Mouse (Mus musculus): ENCODE measurements around the gene Mmd.
"Not testable (repeated sequence)": the region's sequence is repeated elsewhere in the genome, so short reads cannot be mapped to it uniquely, and the experiment has no call there.

Gene Mmd

GRCm38 (mm10) chr11:90249701-90250141 lies 465 bp downstream of the Mmd start:
- no peak for DNase-seq (ENCODE audit: low read depth)

GRCm38 (mm10) chr11:90250189-90250588 lies 933 bp downstream of the Mmd start:
- peak; percentile 49 for DNase-seq (ENCODE audit: low read depth)

DNA sequence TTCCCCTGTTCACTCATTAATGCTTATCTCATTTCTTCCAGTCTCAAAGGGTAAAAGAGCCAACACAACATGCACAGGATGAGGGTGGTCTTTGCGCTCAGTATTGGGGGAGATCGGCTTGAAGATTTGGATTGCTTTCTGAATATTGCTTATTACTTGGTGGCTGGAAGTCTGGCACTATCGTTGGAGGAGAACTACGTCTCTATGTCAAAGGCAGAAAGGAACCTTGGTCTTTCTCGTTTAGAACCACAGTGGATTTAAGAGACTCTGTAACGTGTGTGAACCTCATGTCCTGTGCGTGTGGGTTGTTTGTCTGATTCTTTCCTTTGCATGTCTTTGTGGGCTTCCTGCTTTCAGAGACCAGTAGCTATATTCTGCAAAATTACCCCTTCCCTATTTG lies 1.5 kb downstream of the Mmd start:
- peak; percentile 54 for DNase-seq (ENCODE audit: low read depth)

DNA sequence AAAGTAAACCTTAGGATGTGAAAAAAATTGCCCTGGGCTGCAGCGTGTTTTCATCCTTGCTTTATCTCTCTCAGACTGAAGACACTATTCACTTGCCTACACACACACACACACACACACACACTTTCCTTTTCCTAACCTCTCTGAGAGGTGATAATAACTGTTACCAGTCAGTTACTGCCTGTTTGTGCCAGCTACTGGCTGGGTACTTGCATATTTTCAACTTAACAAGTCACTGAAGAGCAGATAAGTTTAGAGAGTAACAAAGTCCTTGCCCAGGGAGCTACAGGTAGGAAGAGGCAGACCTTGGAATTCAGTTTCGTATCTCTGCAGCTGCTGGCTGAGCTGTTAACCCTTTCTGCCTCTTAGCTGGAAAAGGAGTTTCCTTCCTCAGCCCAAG lies 2.7 kb downstream of the Mmd start:
- DNase-seq (ENCODE audit: low read depth): no peak

GRCm38 (mm10) chr11:90252366-90252765 lies 3.1 kb downstream of the Mmd start:
- DNase-seq (ENCODE audit: low read depth): no peak

- no peak for DNase-seq (ENCODE audit: low read depth)
Measured at GRCm38 (mm10) chr11:90254536-90254935, 5.3 kb downstream of the Mmd start.

DNA sequence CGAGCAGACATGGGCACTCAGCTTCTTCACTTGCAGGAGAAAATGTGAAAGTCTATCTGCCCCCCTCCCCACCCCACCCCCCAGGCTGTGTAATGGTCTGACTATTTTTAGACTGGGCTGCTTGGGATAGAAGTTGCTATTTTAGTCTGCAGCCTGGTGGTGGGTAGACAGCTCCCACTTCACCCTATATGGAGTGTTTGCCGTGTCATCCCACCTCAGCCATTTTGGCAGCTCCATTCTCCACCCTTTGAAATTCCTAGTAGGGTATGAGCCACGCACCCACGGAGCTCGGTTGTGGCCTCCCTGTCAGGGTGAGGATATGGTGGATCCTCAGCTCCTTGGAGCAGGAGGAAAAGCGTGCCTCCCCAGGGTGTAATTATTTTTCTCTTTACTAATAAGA lies 6.4 kb downstream of the Mmd start:
- DNase-seq (ENCODE audit: low read depth): no peak

- peak; percentile 73 for DNase-seq (ENCODE audit: low read depth)
Measured at GRCm38 (mm10) chr11:90256833-90257525, 7.7 kb downstream of the Mmd start.

DNA sequence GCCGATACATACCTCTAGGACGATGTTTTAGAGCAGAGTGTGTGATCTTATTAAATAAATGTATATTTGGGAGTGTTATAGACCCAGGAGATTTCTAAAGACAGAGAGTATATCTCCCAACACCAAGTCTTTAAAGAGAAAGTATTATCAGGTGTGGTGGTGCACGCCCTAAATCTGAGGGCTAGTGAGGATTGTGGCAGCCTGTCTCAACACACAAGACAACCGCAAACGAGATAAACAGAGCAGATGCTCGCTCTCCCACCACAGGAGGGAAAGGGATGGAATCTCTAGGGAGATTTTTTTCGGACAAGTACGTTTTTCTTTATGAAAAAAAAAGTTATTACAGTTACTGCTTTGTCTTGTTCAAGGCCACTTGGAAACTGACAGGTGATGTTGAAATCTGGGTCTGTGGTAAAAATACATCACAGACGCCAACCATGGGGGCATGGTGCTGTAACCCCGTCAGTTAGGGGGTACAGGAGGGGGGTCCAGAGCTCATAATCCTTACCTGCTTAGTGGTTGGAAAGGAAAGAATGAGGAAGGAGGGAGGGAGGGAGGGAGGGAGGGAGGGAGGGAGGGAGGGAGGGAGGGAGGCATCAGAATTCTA lies 9.2 kb downstream of the Mmd start:
- no peak for DNase-seq (ENCODE audit: low read depth)

DNA sequence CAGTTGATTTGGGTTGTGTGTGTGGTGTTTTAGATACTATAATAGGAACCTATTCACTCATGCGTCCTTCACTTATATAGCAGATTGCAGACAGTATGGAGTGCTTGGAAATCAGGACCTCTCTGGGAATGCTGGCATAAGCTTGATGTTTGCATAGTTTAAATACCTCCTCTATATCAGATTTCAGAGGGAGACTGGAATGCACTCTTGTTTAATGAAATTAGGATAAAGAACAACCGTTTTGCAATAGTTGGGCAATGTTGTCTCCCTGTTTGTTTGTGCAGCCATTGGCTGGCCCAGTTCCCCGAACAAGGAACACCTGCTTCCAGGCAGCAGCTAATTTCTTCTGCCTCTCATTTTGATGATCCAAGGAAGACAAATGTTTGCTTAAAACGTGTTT lies 9.8 kb downstream of the Mmd start:
- no peak for DNase-seq (ENCODE audit: low read depth)

GRCm38 (mm10) chr11:90259826-90260225 lies 10.6 kb downstream of the Mmd start:
- DNase-seq (ENCODE audit: low read depth): no peak

- DNase-seq (ENCODE audit: low read depth): peak; percentile 69
Measured at GRCm38 (mm10) chr11:90264180-90264579, 14.9 kb downstream of the Mmd start.

DNA sequence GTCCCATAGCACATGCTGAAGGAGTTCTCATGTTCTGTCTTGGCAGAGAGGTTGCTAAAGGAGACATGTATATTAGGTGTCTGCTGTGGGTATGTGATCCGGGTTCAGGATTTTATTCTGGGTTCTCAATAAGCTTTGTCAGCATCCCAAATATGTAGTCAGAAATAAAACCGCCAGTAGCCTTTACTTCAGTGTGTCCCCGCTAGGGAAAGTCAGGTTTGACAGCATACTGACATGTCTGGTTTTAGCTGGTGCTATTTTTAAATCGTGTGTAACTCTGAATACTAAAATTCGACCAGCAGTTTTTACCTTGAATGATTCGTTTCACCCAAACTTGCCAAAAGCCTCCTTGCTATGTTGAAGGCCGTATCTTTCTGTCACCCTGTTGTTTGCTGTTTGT lies 16.3 kb downstream of the Mmd start:
- no peak for DNase-seq (ENCODE audit: low read depth)

- no peak for DNase-seq (ENCODE audit: low read depth)
Measured at GRCm38 (mm10) chr11:90268934-90269333, 19.7 kb downstream of the Mmd start.

DNA sequence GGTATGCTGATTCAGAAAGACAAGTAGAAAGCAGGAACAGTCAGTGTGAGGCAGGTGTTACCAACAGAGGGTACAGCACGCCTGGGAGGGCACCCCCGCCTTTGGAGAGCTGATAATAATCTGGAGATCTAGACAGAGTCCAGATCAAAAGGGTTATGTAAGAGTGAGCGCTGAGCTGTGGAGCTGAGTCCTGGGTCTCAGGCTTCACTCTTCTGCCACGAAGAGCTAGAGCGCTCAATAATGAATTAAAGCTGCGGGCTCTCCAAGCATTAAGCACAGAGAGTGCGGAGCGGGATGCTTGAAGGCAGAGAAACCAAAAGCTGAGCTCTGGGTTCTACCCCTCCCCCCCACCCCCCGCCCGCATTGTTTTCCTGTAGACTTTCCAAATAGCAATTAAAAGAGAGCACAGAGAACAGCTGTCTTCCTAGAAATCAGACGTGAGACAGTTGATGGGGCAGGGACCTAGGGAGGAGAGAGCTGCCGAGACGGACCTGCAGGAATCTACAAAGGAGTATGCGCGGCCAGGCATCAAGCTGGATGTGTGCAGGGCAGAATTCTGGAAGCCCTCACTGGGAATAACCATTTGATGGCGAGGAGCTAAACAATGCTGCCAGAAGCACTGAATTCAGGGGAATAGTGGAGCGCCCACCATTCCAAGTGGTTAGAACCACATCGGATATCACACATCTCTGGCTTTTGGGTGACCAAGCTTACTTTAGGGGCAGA lies 20.3 kb downstream of the Mmd start:
- DNase-seq (ENCODE audit: low read depth): no peak

DNA sequence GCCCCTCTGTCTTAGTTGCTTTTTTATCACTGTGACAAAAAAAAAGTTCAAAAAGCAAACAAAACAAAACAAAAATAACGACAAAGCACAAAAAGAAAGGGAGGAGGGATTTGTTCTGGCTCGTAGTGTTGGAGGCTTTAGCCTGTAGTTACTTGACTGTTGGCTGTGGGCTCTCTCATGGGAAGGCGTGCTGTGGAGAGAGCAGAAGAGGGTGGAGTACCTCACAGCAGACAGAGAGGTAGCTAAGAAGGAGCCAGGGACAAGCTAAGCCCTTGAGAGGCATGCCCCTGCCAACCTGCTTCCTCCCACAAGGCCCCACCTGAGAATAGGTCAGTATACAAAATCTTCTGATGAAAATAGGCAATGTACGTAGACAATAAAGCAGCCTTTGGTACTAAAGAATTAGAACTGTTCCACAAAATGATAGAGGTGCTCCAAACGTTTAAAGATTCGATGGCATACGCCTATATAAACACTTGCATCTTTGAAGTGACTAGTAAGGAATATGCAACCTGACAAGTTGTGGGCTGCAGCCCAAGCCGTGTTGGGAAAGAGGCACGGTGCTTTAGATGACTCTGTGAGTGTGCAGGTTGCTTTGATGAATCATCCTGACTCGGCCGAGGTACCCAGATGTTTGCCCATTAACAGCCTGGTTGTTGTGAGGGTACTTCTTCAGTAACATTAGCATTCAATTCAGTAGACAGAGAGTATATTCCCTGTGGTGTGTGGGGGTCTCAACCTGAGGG lies 21.0 kb downstream of the Mmd start:
- no peak for DNase-seq (ENCODE audit: low read depth)

GRCm38 (mm10) chr11:90274187-90274586 lies 24.9 kb downstream of the Mmd start:
- no peak for DNase-seq (ENCODE audit: low read depth)

DNA sequence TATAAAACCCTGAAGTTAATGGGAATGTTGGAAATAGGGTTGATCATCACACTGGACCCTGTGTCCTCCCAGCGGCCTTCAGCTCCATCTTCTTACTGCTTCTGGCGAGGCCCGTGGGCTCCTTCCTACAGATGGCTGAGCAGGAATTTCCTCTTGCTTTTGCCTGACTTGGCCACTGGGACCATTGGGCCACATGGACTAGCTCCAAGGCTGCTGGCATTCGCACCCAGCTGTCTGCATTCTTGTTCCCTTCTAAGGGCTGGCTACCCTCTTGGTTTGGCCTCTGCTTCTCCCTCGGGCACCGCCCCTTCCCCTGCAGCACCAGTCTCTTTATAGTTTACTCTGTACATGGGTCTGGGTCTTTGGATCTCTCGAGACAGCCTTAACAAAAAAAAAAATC lies 26.4 kb downstream of the Mmd start:
- no peak for DNase-seq (ENCODE audit: low read depth)

DNA sequence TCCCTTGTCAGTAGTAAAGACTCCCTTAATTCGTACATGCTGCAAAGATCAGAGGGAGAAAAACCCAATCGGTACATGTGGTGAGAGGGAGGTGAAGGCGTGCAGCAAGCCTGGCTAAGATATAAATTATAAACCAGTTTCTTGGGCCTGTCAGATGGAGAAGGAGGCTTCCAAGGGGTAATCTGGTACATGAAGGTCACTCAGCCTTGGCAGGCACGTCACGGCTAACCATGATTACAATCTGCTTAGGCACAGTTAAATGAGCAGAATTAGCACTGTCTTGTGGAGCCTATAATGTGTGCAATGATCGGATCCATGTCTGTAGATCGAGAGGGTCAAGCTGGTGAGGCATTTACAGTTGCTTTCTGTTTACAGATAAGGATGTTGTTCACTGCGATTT lies 26.9 kb downstream of the Mmd start:
- DNase-seq (ENCODE audit: low read depth): no peak

GRCm38 (mm10) chr11:90276561-90276960 lies 27.3 kb downstream of the Mmd start:
- DNase-seq (ENCODE audit: low read depth): no peak

DNA sequence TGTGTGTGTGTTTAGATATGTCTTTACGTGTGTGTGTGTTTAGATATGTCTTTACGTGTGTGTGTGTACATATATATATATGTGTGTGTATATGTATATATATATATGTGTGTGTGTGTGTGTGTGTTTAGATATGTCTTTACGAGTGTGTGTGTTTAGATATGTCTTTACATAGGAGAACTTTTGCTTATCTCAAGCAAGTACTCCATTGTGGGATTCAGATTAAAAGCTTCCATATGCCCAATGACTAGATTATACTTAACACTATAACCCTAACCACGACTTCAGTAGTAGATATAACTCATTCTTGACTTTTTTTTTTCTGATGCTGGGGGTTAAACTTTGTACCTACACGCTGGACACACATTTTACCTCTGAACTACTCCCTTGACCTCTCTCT lies 30.8 kb downstream of the Mmd start:
- DNase-seq (ENCODE audit: low read depth): no peak

DNA sequence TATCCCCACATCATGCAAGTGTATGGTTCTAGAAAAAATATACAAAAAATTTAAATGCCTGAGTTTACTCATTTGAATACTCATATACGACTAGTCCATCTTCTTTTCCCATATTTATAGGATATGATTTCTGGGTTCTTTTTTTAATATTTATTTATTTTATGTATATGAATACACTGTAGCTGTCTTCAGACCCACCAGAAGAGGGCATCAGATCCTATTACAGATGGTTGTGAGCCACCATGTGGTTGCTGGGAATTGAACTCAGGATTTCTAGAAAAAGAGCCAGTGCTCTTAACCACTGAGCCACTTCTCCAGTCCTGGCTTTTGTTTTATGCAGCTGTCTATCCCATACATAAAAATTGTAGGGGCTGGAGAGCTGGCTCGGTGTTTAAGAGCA lies 32.7 kb downstream of the Mmd start:
- not testable (repeated sequence) for DNase-seq (ENCODE audit: low read depth)

GRCm38 (mm10) chr11:90283159-90283558 lies 33.9 kb downstream of the Mmd start:
- no peak for DNase-seq (ENCODE audit: low read depth)

Measured in naive thymus-derived CD4-positive, alpha-beta T cell, adult 2 months (primary cell).